Mouse (Mus musculus) cortical plate, adult 2 months (tissue): ENCODE results near the gene Ist1.

Experiments used
- CTCF ChIP-seq: fragments of 200-500 bp; IDR thresholded peaks from 2 replicates; pipeline ENCODE4 v1.5.1; 2011; ENCODE audit warnings: mild to moderate bottlenecking, control low read depth, low read length; ENCODE audit not compliant: insufficient read depth; ENCODE audit errors: extremely low read depth
- POLR2A ChIP-seq: fragments of 200-500 bp; IDR thresholded peaks from 2 replicates; pipeline ENCODE4 v1.6.1; 2011; ENCODE audit warnings: mild to moderate bottlenecking, low read length, control low read depth; ENCODE audit not compliant: insufficient read depth; ENCODE audit errors: extremely low read depth

DNA sequence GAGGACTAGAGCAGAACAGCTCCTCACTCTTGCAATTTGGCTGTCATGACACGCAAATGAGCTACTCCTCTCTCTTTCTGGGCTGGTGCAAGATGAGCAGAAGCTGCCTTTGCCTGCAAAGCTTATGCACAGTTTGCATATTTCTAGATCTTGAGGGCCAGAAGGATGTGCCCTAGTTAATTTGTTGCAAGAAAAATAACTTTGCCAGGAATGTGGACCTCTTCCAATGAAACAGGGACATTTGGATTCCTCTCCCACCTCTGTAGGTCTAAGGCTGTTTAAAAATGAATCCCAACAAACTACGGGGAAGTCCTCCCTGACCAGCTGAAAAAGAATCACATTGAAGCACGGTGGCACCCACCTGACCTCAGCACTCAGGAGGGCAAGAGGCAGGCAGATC, 32.0 kb upstream of the Ist1 start:
- TF ChIP-seq POLR2A, result no peak
- TF ChIP-seq CTCF, result no peak
